Mouse (Mus musculus) C2C12 (cell line): ENCODE data around the gene Usp35. TPM values are rescaled to one million over a fixed set of nuclear protein-coding genes. Genes with fewer than 3 reads are reported as not detected.

Source experiments
- H3K27me3 ChIP-seq: one replicate; pipeline ENCODE4 v1.6.1; 2011; ENCODE audit not compliant: control insufficient read depth, insufficient read depth, insufficient read length
- H3K36me3 ChIP-seq: one replicate; pipeline ENCODE4 v1.6.1; 2011; ENCODE audit not compliant: control insufficient read depth, insufficient read depth
- H3K4me3 ChIP-seq: one replicate; pipeline ENCODE4 v1.5.1; 2011; ENCODE audit warnings: mild to moderate bottlenecking, control low read depth; ENCODE audit not compliant: poor library complexity, insufficient read depth, severe bottlenecking
- H3K79me2 ChIP-seq: one replicate; pipeline ENCODE4 v1.6.1; 2011; ENCODE audit not compliant: control insufficient read depth, insufficient read depth
- H3K79me3 ChIP-seq: one replicate; pipeline ENCODE4 v1.6.1; 2011; ENCODE audit warnings: low read depth, control low read depth
- H3ac ChIP-seq: one replicate; pipeline ENCODE3; 2011; ENCODE audit warnings: low read depth; ENCODE audit not compliant: control insufficient read depth, insufficient read length
- CEBPB ChIP-seq: IDR thresholded peaks from one replicate; pipeline ENCODE4 v1.6.1; 2011; ENCODE audit warnings: low read depth, mild to moderate bottlenecking, control low read depth, moderate library complexity
- CTCF ChIP-seq: IDR thresholded peaks from one replicate; pipeline ENCODE4 v1.5.1; 2011; ENCODE audit not compliant: control insufficient read depth, insufficient read depth, insufficient read length
- FOSL1 ChIP-seq: IDR thresholded peaks from one replicate; pipeline ENCODE4 v1.8.0; 2011; ENCODE audit warnings: mild to moderate bottlenecking, low read length; ENCODE audit not compliant: poor library complexity, insufficient read depth, severe bottlenecking
- MAX ChIP-seq: IDR thresholded peaks from one replicate; pipeline ENCODE4 v1.6.1; 2011; ENCODE audit warnings: mild to moderate bottlenecking, control low read depth
- MYOD1 ChIP-seq: IDR thresholded peaks from one replicate; pipeline ENCODE4 v1.6.1; 2011; ENCODE audit warnings: low read depth; ENCODE audit not compliant: control insufficient read depth, insufficient read length
- MYOG ChIP-seq: IDR thresholded peaks from one replicate; pipeline ENCODE4 v1.6.1; 2011; ENCODE audit not compliant: control insufficient read depth, insufficient read length; ENCODE audit errors: extremely low read depth
- USF1 ChIP-seq: IDR thresholded peaks from one replicate; pipeline ENCODE4 v1.6.1; 2011; ENCODE audit warnings: low read depth, mild to moderate bottlenecking, control low read depth, moderate library complexity
- polyA plus RNA-seq: library from polyadenylated mRNA; unstranded; fragments of >200 nt; fragmentation: generic; extraction: Trizol; gene quantifications from one replicate; pipeline ENCODE4 v1.2.1, GENCODE M21; 2012; ENCODE audit warnings: missing spikeins

The Usp35 gene
- polyA plus RNA-seq, 1 experiment, result 1.1 TPM

DNA sequence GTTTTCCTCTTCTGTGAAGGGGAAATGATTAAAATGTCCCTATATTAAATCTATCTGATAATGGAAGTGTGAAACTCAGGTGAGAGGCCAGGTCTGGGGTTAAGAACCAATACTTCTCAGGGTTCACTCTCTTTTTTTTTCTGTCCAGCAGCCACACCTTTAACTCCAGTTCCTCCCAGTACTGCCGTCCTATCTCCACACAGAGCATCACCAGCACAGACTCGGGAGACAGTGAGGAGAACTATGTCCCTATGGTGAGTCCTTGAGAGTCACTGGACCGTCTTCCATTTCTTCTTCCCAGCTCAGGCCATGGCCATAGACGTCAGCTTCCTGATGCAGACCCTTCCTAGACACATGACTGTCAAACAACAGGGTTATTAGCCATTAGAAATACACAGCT, 28.9 kb downstream of the Usp35 start:
- no peaks in the 10 kb centered on the region for H3K79me3 ChIP-seq

DNA sequence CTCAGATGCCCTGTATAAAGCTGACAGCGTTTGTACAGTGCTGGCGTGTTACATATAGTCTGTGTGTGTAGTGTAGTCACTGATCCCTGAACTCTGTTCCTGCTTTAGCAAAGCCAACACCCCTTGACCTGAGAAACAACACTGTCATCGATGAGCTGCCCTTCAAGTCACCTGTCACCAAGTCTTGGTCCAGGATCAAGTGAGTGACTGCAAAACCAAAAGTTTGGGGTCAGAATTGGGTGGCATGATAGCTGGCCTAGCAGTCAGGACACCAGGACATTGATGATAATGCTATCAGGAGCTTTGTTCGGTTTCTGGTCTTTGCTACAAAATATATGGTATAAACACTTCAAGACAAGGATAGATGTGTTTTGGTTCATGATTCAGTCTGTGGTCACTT, 29.6 kb downstream of the Usp35 start:
- no peak overlapping the region for H3K4me3 ChIP-seq
- H3K27me3 ChIP-seq, result no peaks in the 10 kb centered on the region
- no peaks in the 10 kb centered on the region for H3K79me2 ChIP-seq
- H3K36me3 ChIP-seq, result no peaks in the 10 kb centered on the region
- H3ac ChIP-seq, result no peak overlapping the region
- H3K79me3 ChIP-seq, result no peaks in the 10 kb centered on the region
- TF ChIP-seq FOSL1 (no peak), CEBPB (no peak), MYOG (no peak), USF1 (no peak), CTCF (no peak), MYOD1 (no peak), MAX (no peak)

More for the DNA sequence above, 28.9 kb downstream of the Usp35 start:
- Histone ChIP-seq H3ac (no peak overlapping the region), H3K79me2 (no peaks in the 10 kb centered on the region), H3K36me3 (no peaks in the 10 kb centered on the region), H3K4me3 (no peak overlapping the region), H3K27me3 (no peaks in the 10 kb centered on the region)
- no peak for TF ChIP-seq CTCF
- TF ChIP-seq CEBPB, result no peak
- no peak for TF ChIP-seq MAX

DNA sequence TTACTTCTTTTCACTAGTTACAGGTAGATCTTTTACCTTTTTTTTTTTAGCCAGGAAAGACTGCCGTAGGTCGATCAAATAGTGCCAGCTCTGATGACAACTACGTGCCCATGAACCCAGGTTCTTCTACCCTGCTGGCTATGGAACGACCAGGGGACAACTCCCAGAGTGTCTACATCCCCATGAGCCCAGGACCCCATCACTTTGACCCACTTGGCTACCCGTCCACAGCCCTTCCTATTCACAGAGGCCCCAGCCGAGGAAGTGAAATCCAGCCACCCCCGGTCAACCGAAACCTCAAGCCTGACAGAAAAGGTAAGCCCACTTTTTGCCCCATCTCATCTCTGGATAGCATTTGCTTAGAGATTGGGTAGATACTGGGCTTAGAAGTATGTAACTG, 30.5 kb downstream of the Usp35 start:
- Histone ChIP-seq H3K36me3 (no peaks in the 10 kb centered on the region), H3K79me3 (no peaks in the 10 kb centered on the region), H3K79me2 (no peaks in the 10 kb centered on the region), H3K4me3 (no peak overlapping the region), H3ac (no peak overlapping the region), H3K27me3 (no peaks in the 10 kb centered on the region)
- TF ChIP-seq MAX (no peak), CEBPB (no peak), USF1 (no peak), MYOG (no peak), CTCF (no peak), MYOD1 (no peak), FOSL1 (no peak)

DNA sequence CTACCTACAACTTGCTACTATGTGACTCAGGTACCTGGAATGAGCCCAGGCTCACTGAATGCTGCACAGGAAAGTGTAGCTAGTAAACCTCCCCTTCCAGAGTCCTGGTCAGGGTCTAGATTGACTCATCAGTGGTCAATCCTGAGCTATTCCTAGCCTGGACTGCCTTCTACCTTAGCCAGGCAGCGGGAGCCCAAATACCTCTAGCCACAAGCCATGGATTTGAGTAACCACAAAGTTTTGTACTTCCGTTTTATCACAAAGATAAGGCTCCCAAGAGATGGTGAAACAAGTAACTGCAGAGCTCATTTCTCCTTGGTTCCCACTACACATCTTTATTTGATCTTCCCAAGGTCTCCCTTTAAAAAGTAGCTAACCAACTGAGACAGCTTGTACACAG, 30.9 kb downstream of the Usp35 start:
- no peaks in the 10 kb centered on the region for H3K79me3 ChIP-seq
- H3ac ChIP-seq, result no peak overlapping the region
- no peaks in the 10 kb centered on the region for H3K36me3 ChIP-seq
- no peak overlapping the region for H3K4me3 ChIP-seq
- TF ChIP-seq MYOD1, result no peak
- no peak for TF ChIP-seq CTCF
- TF ChIP-seq MAX, result no peak
- no peak for TF ChIP-seq FOSL1
- no peak for TF ChIP-seq MYOG
- no peak for TF ChIP-seq CEBPB
- no peak for TF ChIP-seq USF1
- H3K27me3 ChIP-seq, result no peaks in the 10 kb centered on the region
- H3K79me2 ChIP-seq, result no peaks in the 10 kb centered on the region

DNA sequence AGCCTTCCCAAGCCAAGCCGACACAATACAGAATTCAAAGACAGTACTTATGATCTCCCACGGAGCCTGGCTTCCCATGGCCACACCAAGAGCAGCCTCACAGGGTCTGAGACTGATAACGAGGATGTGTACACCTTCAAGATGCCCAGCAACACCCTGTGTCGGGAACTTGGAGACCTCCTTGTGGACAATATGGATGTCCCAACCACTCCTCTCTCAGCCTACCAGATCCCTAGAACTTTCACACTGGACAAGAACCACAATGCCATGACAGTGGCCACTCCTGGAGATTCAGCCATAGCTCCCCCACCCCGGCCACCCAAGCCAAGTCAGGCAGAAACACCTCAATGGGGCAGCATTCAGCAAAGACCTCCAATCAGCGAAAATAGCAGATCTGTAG, 32.9 kb downstream of the Usp35 start:
- Histone ChIP-seq H3K79me3 (no peaks in the 10 kb centered on the region), H3K27me3 (no peaks in the 10 kb centered on the region), H3ac (no peak overlapping the region), H3K36me3 (no peaks in the 10 kb centered on the region), H3K79me2 (no peaks in the 10 kb centered on the region), H3K4me3 (no peak overlapping the region)
- TF ChIP-seq CTCF (no peak), FOSL1 (no peak), MAX (no peak), MYOG (no peak), CEBPB (no peak), USF1 (no peak), MYOD1 (no peak)

DNA sequence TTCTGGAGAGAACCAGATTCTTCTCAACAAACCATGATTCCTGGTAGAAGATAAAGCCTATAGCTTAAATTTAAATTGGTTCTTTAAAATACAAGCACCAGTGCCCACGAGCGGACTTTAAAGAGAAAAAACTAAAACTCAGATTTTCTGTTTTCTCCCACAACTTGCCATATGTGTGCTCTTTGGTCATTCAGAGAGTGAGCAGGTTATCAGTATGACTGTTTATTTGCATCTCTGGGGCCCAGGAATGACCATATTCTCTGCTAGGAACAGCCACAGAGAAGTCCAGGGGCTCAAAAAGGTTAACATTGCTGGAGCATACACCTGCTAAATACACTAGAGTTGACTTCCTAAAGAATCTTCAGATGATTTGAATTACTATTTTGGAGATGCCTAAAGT, 33.5 kb downstream of the Usp35 start:
- no peaks in the 10 kb centered on the region for H3K79me2 ChIP-seq
- no peak overlapping the region for H3ac ChIP-seq
- no peaks in the 10 kb centered on the region for H3K27me3 ChIP-seq
- H3K36me3 ChIP-seq, result no peaks in the 10 kb centered on the region
- TF ChIP-seq MYOG (no peak), CEBPB (no peak), MAX (no peak), MYOD1 (no peak), FOSL1 (no peak), CTCF (no peak)
- no peak overlapping the region for H3K4me3 ChIP-seq
- H3K79me3 ChIP-seq, result no peaks in the 10 kb centered on the region
